Mouse (Mus musculus): Measurements from ENCODE around the gene Rbfox1. TPM values are rescaled to one million over a fixed set of nuclear protein-coding genes. Genes with fewer than 3 reads are reported as not detected.

The Rbfox1 gene
- total RNA-seq, 1 experiment from 2014 or later: not detected

DNA sequence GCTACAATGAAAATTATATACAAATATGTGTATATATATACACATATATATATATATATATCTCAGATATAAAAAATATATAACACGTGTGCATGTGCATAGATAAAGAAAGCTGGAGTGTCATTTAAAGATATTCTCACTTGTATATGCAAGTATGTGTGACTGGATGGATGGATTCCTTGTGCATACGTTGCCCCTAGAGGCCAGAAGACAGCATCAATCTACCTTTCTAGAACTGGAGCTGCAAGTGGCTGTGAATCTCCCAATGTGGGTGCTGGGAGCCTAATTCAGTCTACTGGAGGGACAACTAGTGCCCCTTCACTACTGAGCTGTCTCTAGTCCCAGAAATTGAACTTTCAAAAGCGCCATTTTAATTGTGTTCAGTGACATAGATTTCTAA lies 471.8 kb downstream of the Rbfox1 start:
- ATAC-seq (replicated peaks in 1 of 2; ENCODE audit: insufficient read depth in 1 of 2, low FRiP score in 2 of 2, low TSS enrichment in 1 of 2, low read depth in 1 of 2, poor library complexity in 2 of 2, severe bottlenecking in 2 of 2): no peak

DNA sequence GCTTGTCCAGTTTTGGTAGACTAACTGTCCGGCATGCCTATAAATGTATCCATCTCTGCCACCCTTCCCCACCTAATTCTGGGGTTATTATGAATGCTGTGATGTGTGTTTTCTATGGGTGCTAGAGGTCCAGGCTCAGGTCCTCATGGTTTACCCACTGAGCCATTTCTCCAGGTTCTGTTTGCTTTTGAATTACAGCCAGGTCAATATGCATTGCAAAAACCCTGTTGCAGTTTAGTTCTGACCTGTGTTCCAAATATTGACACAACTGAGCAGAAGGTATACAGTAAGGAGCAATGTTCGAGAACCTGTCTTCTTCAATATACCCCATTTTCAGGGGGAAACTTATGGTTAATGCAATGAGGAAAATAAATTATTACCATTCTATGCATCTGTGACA lies 480.6 kb downstream of the Rbfox1 start:
- ATAC-seq (replicated peaks in 1 of 2; ENCODE audit: insufficient read depth in 1 of 2, low FRiP score in 2 of 2, low TSS enrichment in 1 of 2, low read depth in 1 of 2, poor library complexity in 2 of 2, severe bottlenecking in 2 of 2): no peak

DNA sequence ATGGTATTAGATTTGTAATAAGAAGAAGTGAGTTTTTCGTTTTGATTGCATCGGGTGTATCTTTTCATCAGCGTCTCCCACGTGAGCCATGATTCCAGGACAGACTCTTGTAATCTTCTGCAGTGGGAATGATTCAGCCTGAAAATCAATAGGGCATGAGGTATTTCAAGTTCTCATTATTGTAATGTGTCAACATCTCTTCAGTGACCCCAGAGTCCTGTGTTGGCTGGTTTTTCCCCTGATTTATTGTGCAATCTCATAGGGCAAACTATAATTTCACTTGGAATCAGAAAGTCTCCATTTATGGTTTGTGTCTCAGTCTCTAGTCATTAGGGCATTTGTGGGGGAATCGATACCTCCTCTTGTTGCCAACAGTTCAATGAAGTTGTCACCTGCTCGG lies 481.5 kb downstream of the Rbfox1 start:
- ATAC-seq (replicated peaks in 1 of 2; ENCODE audit: insufficient read depth in 1 of 2, low FRiP score in 2 of 2, low TSS enrichment in 1 of 2, low read depth in 1 of 2, poor library complexity in 2 of 2, severe bottlenecking in 2 of 2): no peak

DNA sequence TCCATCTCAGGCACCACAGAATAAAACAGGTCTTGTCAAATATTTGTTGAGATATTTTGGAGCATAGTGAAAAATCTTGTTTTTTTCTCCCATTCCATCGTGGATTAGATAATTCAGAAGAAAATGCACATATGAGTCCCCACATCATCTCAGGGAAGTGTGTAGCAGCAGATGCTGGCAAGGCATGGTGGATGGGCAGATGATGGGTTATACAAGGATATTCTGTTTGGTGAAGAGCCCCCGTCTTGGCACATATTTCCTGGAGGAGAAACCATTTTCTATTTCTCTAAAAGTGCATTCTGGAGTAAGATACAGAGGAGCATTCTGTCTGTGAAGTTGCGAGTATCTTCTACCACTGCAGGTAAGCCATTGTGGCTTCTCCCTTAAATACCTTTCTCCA lies 495.8 kb downstream of the Rbfox1 start:
- ATAC-seq (replicated peaks in 1 of 2; ENCODE audit: insufficient read depth in 1 of 2, low FRiP score in 2 of 2, low TSS enrichment in 1 of 2, low read depth in 1 of 2, poor library complexity in 2 of 2, severe bottlenecking in 2 of 2): no peak

DNA sequence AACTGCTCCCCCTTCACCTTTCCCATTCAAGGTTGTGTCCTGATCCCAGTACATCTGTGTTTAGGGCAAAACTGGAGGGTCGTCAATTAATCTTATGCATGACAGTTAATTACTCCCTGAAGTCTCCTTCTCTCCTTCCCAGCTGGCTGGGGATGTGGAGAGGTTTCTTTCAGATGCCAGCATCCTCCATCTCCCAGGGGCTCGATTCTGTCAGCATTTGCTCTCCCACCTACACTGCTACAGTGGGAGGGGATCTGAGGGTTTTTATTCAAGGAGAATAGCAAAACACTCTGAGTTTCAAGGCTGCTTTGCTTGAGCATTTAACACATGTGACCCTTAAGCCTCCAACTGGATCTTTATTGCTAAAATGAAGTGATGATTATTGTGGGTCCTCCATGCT lies 496.4 kb downstream of the Rbfox1 start:
- no peak for ATAC-seq (replicated peaks in 1 of 2; ENCODE audit: insufficient read depth in 1 of 2, low FRiP score in 2 of 2, low TSS enrichment in 1 of 2, low read depth in 1 of 2, poor library complexity in 2 of 2, severe bottlenecking in 2 of 2)

DNA sequence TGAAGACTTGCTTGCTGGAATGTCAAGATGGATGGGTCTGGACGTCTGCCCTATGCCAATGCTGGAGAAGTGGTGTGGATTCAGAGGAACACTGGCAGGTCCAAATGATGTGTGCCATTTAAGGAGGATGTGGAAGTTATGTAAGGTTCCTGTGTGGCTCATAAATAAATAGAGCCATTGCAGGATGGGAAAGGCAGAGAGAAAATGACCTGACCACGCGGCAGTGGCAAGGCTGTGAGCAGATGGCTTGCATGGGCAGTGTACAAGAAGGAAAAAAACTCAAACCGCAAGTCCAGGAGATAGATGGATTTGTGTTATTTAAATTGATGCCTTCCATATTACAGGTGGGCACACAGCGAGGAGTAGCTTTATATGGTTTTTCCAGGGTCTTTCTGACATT lies 497.6 kb downstream of the Rbfox1 start:
- no peak for ATAC-seq (replicated peaks in 1 of 2; ENCODE audit: insufficient read depth in 1 of 2, low FRiP score in 2 of 2, low TSS enrichment in 1 of 2, low read depth in 1 of 2, poor library complexity in 2 of 2, severe bottlenecking in 2 of 2)

DNA sequence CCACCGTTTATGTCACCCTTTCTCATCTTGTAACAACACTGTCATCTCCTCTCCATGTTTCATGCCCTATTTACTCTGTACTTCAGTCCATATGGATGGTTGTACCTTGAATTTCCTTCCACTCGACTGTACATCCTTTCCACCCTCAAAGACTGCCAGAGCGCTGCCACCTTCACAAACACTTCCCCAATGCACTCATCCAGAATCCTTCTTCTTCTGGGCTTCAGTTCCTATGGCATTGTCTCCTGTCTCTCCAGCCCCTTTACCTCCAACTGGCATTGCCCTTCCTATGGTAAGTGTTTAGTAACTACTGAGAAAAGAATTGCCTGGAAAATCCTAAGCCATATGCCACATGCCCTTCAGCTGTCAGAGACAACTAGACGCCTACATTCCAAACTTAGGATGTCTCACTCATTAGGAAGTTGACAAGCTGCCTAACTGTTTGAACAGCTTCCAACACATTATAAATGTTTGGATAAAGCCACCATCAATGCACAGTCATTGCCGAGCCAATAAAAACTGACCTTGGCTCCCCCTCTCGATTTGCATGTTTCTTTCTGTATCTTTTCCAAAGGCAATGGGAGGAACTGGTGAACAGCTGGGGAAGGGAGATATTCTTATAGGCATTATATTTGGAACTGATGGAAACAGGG lies 505.2 kb downstream of the Rbfox1 start:
- ATAC-seq (replicated peaks in 1 of 2; ENCODE audit: insufficient read depth in 1 of 2, low FRiP score in 2 of 2, low TSS enrichment in 1 of 2, low read depth in 1 of 2, poor library complexity in 2 of 2, severe bottlenecking in 2 of 2): no peak

DNA sequence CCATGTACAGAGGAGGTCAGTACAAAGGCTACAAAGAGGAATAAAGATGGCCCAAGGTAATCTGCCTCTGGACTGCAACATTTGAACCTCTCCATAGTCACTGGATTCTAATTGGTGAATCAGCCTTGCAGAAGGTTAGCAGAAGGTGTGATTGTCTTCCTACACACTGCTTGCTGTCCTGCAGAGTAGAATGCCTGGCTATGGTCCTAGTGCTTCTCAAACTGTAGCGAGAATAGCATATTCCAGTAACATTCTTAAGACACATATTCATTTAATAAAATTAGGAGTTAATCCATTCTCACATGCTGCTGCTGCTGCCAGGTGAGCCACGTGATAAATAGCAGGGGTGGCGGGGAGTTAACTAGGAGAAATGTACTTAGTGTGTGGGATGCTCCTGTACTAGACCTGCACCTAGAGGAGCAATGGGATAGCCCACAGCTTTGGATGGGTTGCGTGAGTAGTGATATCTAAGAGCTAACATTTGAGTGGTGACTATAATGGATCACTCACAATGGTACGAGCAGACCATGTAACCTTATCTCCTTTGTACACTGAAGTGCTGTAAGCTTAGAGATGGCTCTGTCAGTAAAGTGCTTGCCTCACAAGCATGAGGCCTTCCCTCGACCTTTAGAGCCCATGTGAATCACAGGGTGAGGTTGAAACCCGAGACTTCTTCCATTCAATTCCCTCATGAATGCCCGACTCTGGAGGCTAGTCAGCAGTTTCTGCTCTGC lies 511.7 kb downstream of the Rbfox1 start:
- no peak for ATAC-seq (replicated peaks in 1 of 2; ENCODE audit: insufficient read depth in 1 of 2, low FRiP score in 2 of 2, low TSS enrichment in 1 of 2, low read depth in 1 of 2, poor library complexity in 2 of 2, severe bottlenecking in 2 of 2)

DNA sequence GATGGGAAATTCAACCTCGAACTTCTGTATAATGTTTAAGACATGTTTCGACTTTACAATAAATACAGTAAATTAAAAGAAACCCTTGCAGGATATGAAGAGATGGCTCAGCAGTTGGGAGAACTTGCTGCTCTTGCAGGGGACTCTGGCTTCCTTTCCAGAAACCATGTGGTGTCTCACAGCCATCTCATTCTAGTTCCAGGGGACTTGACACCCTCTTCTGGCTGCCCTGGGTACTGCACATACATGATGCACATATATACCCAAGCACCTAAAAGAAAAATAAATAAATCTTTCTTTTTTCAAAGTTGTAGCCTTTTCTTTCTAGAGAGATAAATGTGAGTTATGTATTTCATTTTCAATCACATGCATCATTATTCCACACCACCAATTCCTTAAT lies 512.5 kb downstream of the Rbfox1 start:
- ATAC-seq (replicated peaks in 1 of 2; ENCODE audit: insufficient read depth in 1 of 2, low FRiP score in 2 of 2, low TSS enrichment in 1 of 2, low read depth in 1 of 2, poor library complexity in 2 of 2, severe bottlenecking in 2 of 2): no peak

DNA sequence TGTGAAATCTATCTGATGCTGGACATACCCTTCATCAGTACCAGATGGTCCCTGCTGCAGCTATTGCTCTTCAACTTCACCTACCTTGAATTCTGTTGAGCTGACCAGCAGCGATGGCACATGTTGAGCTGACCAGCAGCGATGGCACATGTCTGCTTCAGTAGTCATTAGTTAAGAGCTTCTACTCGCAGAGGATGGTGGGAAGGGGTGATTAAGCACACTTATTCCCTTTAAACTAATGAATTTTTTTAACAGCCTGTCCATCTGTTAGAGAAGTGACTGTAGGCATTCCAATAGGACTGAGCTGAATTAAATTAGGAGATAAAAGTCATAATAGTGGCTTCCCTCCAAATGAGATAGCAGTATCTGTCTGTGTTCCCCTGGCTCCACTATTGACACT lies 517.7 kb downstream of the Rbfox1 start:
- ATAC-seq (replicated peaks in 1 of 2; ENCODE audit: insufficient read depth in 1 of 2, low FRiP score in 2 of 2, low TSS enrichment in 1 of 2, low read depth in 1 of 2, poor library complexity in 2 of 2, severe bottlenecking in 2 of 2): no peak

DNA sequence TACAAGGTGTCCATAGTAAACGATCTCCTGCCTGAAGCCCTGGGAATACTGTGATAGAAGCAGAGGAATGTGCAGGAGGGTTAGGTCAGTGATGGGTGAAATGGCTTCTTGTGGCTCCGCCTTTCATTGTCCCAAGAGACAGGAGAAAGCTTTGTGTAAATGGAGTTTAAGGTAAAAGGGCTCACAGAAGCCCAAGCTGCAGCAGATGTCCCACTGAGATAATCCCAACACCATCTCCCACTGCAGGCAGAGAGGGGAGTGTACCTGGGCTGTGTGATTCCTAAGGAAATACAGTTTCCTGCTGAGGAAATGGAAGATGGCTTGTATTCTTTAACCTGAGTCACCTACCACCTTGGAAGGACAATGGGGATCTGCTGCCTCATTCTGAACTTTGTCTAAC lies 529.7 kb downstream of the Rbfox1 start:
- ATAC-seq (replicated peaks in 1 of 2; ENCODE audit: insufficient read depth in 1 of 2, low FRiP score in 2 of 2, low TSS enrichment in 1 of 2, low read depth in 1 of 2, poor library complexity in 2 of 2, severe bottlenecking in 2 of 2): no peak

DNA sequence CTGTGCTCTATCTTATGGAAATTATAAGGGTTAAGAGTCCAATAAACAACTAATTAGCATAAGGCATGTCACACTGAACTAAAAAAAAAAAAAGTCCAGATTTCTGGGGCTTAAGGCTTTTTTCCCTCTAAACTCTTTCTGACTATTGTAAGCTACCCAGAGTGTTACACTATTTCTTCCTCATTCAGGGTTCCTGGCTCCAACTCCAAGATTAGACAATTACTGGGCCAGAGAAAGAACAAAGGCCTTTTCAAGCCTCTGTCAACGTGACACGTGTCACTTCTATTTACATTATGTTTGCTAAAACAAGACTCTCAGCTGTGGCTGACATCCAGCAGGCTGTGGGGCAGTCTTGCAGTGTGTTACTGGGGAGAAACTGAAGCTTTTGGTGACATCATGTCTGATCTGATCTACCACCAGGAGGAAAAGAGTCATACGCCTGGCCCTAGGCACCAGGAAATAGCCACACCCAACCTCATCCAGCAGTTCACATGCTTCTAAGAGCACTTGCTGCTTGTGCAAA lies 536.5 kb downstream of the Rbfox1 start:
- no peak for ATAC-seq (replicated peaks in 1 of 2; ENCODE audit: insufficient read depth in 1 of 2, low FRiP score in 2 of 2, low TSS enrichment in 1 of 2, low read depth in 1 of 2, poor library complexity in 2 of 2, severe bottlenecking in 2 of 2)

DNA sequence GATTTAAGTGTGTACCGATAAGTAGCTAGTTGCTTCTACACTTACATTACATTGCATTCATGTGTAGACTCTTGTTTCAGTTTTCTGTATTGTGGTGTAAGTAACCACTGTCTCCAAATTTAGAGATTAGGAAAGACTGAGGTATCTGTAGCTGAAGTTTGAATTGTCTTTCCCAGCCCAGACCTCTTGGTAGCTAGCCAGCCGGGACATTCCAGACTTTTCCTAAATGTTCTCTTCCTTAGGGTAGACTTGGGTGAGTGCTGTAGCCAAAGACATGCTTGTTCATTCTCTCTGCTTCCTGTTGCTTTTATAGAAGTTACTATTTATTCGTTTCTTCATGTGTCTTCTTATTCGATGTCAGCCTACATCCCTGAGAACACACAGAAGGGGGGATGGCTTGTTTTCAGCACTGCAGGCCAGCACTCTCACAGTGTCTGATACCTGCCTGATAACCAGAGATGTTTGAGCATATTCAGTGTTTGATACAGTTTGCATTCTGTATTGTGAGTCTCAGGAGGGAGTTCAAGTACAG lies 538.8 kb downstream of the Rbfox1 start:
- ATAC-seq (replicated peaks in 1 of 2; ENCODE audit: insufficient read depth in 1 of 2, low FRiP score in 2 of 2, low TSS enrichment in 1 of 2, low read depth in 1 of 2, poor library complexity in 2 of 2, severe bottlenecking in 2 of 2): no peak

DNA sequence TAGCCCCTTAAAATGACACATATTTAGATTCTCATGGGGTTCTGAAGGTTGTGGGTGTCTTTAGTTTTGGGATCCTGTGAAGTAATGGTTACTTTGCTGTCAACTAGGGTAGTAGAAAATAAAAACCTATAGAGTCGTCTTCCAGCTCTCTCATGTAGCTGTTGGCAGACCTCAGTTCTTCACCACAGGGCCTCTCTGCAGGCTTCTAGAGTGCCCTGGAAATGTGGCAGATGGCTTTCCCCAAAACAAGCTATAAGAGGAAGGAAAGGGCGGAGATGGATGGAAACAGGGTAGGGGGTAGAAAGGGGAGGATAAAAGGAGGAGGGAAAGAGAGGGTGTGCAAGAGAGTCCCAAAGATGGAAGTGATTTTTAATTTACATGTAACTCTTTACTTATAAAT lies 539.6 kb downstream of the Rbfox1 start:
- ATAC-seq (replicated peaks in 1 of 2; ENCODE audit: insufficient read depth in 1 of 2, low FRiP score in 2 of 2, low TSS enrichment in 1 of 2, low read depth in 1 of 2, poor library complexity in 2 of 2, severe bottlenecking in 2 of 2): no peak

DNA sequence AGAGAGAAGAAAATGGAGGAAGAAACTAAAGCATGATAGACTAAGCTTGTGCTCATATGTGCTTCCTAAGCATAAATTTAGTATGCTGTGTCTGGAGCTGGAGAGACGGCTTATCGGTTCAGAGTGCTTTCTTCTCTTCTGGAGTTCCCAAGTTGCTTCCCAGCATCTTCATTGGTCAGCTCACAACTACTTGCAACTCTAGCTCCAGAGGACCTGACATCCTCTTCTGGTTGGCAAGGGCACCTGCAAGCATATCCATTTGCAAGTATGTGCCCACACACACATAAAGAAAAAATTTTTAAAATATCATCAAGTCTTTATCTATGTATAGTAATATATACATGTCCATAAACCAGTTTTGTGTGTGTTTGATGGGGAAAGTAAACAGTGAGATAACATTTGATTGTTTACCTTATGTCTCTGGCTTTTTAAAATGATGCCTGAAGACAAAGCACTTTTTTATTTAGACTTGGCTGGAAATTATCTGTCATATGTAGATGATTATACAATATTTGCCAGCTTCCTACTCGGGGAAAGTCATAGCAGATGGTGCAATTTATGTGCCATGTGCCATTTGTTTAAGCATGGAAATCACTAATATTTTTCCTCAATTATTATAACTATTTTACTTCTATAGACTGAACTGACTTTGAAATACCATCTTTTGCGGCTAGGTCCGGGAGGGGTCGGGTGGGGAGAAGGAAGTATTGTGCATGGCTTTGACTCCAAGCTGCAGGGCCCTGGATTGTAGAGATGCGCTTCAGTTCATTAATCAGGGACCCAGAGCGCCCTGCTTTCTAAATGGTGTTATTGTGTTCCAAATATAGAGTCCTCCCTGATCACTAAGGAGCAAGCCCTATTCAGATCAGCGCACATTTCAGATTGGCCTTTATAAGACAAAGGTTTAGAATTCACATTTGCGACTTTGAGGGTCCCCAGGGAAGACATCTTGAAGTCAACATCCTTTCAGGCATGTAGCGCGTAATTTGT lies 542.4 kb downstream of the Rbfox1 start:
- ATAC-seq (replicated peaks in 1 of 2; ENCODE audit: insufficient read depth in 1 of 2, low FRiP score in 2 of 2, low TSS enrichment in 1 of 2, low read depth in 1 of 2, poor library complexity in 2 of 2, severe bottlenecking in 2 of 2): no peak

DNA sequence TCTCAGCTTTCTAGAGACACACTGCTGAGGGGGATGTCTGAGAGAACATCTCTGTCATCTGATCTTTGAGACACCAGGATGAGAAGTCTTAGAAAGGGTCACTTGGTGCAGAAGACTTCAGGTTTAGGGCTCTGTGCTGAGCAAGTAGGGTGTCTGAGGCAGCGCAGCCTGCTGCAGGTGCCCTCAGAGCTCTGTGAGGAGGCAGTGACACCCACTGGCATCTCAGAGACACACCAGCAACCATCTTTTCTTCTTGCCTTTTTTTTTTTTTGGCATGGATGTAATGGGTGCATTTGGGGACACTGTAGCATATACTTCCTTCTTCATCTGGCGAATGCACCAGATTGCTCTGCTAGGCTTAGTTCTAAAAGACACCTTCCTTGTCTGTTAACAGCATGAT lies 545.8 kb downstream of the Rbfox1 start:
- ATAC-seq (replicated peaks in 1 of 2; ENCODE audit: insufficient read depth in 1 of 2, low FRiP score in 2 of 2, low TSS enrichment in 1 of 2, low read depth in 1 of 2, poor library complexity in 2 of 2, severe bottlenecking in 2 of 2): no peak

DNA sequence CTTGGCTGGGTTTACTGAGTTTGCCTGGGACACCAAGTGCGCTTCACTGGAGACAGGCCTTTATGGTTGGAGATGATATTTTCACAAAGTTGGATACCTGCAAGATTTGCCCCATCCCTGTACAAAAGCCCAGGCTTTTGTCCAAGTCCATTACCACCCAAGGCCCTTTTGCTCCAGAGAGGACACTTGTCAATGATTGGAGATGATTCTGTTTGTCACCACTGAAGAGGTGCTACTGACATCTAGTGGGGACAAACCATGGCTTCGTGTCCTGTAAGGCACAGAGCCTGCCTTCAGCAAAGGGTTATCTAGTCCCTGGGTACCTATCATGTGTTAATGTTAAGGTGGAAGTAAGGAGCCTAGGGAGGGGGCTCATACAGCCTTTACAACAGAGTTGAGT lies 551.3 kb downstream of the Rbfox1 start:
- ATAC-seq (replicated peaks in 1 of 2; ENCODE audit: insufficient read depth in 1 of 2, low FRiP score in 2 of 2, low TSS enrichment in 1 of 2, low read depth in 1 of 2, poor library complexity in 2 of 2, severe bottlenecking in 2 of 2): no peak

DNA sequence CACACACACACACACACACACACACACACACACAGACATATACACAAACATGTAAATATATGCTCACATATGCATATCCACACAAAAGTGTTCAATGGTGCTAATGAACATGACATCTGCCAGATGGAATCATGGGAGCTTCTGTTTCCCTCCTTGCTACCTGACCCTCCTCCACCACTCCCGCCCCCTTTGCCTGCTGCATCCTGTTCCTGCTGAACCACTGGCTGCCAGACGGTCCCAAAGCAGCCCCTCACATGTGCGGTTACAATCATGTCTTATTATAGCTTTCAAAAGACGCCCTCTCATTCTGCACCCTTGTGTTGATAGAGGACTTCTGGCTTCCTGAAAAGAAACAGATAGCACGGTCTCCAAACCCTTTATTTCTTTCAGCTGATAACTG lies 563.1 kb downstream of the Rbfox1 start:
- no peak for ATAC-seq (replicated peaks in 1 of 2; ENCODE audit: insufficient read depth in 1 of 2, low FRiP score in 2 of 2, low TSS enrichment in 1 of 2, low read depth in 1 of 2, poor library complexity in 2 of 2, severe bottlenecking in 2 of 2)

Measured in hematopoietic stem cell, adult 5-6 weeks (primary cell).